Comparison of ENCODE assay signal across 8 mouse cellular contexts in the genomic region with DNA sequence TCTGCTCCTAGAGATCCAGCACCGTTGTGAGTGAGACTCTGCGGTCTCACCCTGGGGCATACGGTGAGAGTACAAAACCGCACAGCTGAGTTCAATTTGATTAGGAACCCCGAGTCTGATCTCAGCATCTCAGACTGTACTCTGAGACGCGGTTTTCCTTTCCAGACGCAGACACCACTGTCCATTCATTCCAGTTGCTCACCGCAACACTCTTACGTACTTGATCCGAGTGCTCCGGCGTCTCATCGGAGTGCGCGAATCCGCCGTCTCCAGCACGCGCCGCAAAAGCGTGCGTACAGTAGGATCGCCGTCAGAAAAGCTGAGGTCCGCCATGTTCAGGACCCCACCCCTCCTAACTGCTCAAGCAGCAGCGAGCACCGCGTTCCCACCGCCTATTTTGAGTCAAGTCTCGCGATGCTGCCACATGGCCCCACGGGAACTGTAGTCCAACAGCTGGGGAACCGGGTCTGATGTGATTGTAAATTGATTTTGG. TPM values are rescaled to one million over a fixed set of nuclear protein-coding genes. Genes with fewer than 3 reads are reported as not detected.
DNase-seq lines count a peak whose midpoint lies in the region; ATAC-seq and TF ChIP-seq lines count a peak whose summit lies in the region.

No protein-coding gene starts in this region.

- H3K36me3 ChIP-seq in embryonic facial prominence, embryonic 14.5 days (ENCODE audit: control insufficient read depth, insufficient read depth, low read length) = peaks cover 30% of the 10 kb centered on the region
- H3K36me3 ChIP-seq in limb, embryonic 14.5 days (ENCODE audit: control insufficient read depth, insufficient read depth, low read length) = peaks cover 26% of the 10 kb centered on the region
- peaks cover 10% of the 10 kb centered on the region for H3K36me3 ChIP-seq in midbrain, embryonic 16.5 days (ENCODE audit: control insufficient read depth, insufficient read depth, low read length)

- H3K4me2 ChIP-seq in embryonic facial prominence, embryonic 14.5 days (ENCODE audit: low read depth, low read length) = peak overlapping the region; percentile 77
- H3K4me2 ChIP-seq in limb, embryonic 14.5 days (replicated peaks; ENCODE audit: low read depth, low read length, severe bottlenecking) = peak overlapping the region; percentile 69
- peak overlapping the region; percentile 83 for H3K4me2 ChIP-seq in midbrain, embryonic 16.5 days (ENCODE audit: low read length)

- H3K9me3 ChIP-seq in embryonic facial prominence, embryonic 14.5 days (ENCODE audit: control insufficient read depth, low read length) = no peaks in the 10 kb centered on the region
- no peaks in the 10 kb centered on the region for H3K9me3 ChIP-seq in limb, embryonic 14.5 days (ENCODE audit: control insufficient read depth, low read length)
- H3K9me3 ChIP-seq in midbrain, embryonic 16.5 days (replicated peaks; ENCODE audit: control insufficient read depth, low read length, poor library complexity, severe bottlenecking) = no peaks in the 10 kb centered on the region

- H3K27me3 ChIP-seq in embryonic facial prominence, embryonic 14.5 days (replicated peaks; ENCODE audit: control insufficient read depth, insufficient read depth, low read length) = no peaks in the 10 kb centered on the region
- H3K27me3 ChIP-seq in limb, embryonic 14.5 days (ENCODE audit: control insufficient read depth, insufficient read depth, low read length) = no peaks in the 10 kb centered on the region
- no peaks in the 10 kb centered on the region for H3K27me3 ChIP-seq in midbrain, embryonic 16.5 days (ENCODE audit: control insufficient read depth, insufficient read depth, low read depth, low read length)

- DNase-seq in B cell, adult 2 months = peak; percentile 87 to 88
- DNase-seq in embryonic facial prominence, embryonic 14.5 days (ENCODE audit: low spot score) = peak; percentile 98
- DNase-seq in heart, adult 8-10 months (ENCODE audit: low spot score) = peak; percentile 91
- DNase-seq in kidney, adult 8-10 months = peak; percentile 84 to 87
- DNase-seq in limb, embryonic 14.5 days (ENCODE audit: low spot score) = peak; percentile 97
- DNase-seq in spleen, postnatal 10 days (ENCODE audit: low spot score in 2 of 2) = peak; percentile 84 to 93

- H3K9ac ChIP-seq in embryonic facial prominence, embryonic 14.5 days (ENCODE audit: low read depth, low read length) = peak overlapping the region; percentile 76
- peak overlapping the region; percentile 71 for H3K9ac ChIP-seq in limb, embryonic 14.5 days (ENCODE audit: low read depth, low read length, severe bottlenecking)
- peak overlapping the region; percentile 81 for H3K9ac ChIP-seq in midbrain, embryonic 16.5 days (ENCODE audit: low read depth, low read length)

- TF ChIP-seq POLR2A in bone marrow, adult 2 months (IDR thresholded peaks at IDR 0.05; ENCODE audit: borderline replicate concordance, control insufficient read depth, low read depth, low read length) = peak; percentile 93
- TF ChIP-seq POLR2A in limb, embryonic 14.5 days (IDR thresholded peaks at IDR 0.05; ENCODE audit: borderline replicate concordance, extremely low read depth, insufficient read depth, insufficient read length) = peak; percentile 97; the same call in 1 of the 2 replicates

- H3K4me1 ChIP-seq in bone marrow, adult 2 months (ENCODE audit: control insufficient read depth, insufficient read depth, low read length) = peaks cover 1% of the 10 kb centered on the region; the same call in 1 of the 2 replicates
- H3K4me1 ChIP-seq in embryonic facial prominence, embryonic 14.5 days (ENCODE audit: control insufficient read depth, insufficient read depth, low read length) = peaks cover 13% of the 10 kb centered on the region
- H3K4me1 ChIP-seq in limb, embryonic 14.5 days (ENCODE audit: control insufficient read depth, insufficient read depth, low read length) = peaks cover 13% of the 10 kb centered on the region
- H3K4me1 ChIP-seq in midbrain, embryonic 16.5 days (ENCODE audit: control insufficient read depth, insufficient read depth, low read length) = peaks cover 21% of the 10 kb centered on the region

- under 1% methylated on average over 34 of the region's 34 CpGs for WGBS in bone marrow, adult 2 months
- under 1% methylated on average over 34 of the region's 34 CpGs for WGBS in embryonic facial prominence, embryonic 14.5 days
- under 1% methylated on average over 34 of the region's 34 CpGs for WGBS in limb, embryonic 14.5 days
- under 1% methylated on average over 34 of the region's 34 CpGs for WGBS in midbrain, embryonic 16.5 days

- H3K27ac ChIP-seq in bone marrow, adult 2 months (ENCODE audit: control insufficient read depth, insufficient read depth, low read depth, low read length, poor library complexity) = peak overlapping the region; percentile 65
- peak overlapping the region; percentile 49 for H3K27ac ChIP-seq in embryonic facial prominence, embryonic 14.5 days (replicated peaks; ENCODE audit: low read depth, low read length)
- peak overlapping the region; percentile 66 for H3K27ac ChIP-seq in limb, embryonic 14.5 days (replicated peaks; ENCODE audit: low read depth, low read length)
- H3K27ac ChIP-seq in midbrain, embryonic 16.5 days (ENCODE audit: low read length) = peak overlapping the region; percentile 82

- TF ChIP-seq CTCF in bone marrow, adult 2 months (IDR thresholded peaks at IDR 0.05; ENCODE audit: control insufficient read depth, insufficient read depth, low read length) = no peak

- peak; percentile 88 for ATAC-seq in embryonic facial prominence, embryonic 14.5 days (ENCODE audit: low read depth)
- ATAC-seq in limb, embryonic 14.5 days (ENCODE audit: low FRiP score, low read depth) = peak; percentile 85
- peak; percentile 86 for ATAC-seq in midbrain, embryonic 16.5 days

- peak overlapping the region; percentile 98 for H3K4me3 ChIP-seq in bone marrow, adult 2 months (replicated peaks; ENCODE audit: control insufficient read depth, low read depth, low read length)
- H3K4me3 ChIP-seq in embryonic facial prominence, embryonic 14.5 days (ENCODE audit: low read depth, low read length) = peak overlapping the region; percentile 55
- peak overlapping the region; percentile 70 for H3K4me3 ChIP-seq in limb, embryonic 14.5 days (replicated peaks; ENCODE audit: low read length)
- peak overlapping the region; percentile 77 for H3K4me3 ChIP-seq in midbrain, embryonic 16.5 days (ENCODE audit: low read depth, low read length)

RNA-seq across cellular contexts. Expression of a gene that starts 1.4 kb away (rescaled TPM):
- polyA plus RNA-seq in bone marrow, adult 2 months (2011; ENCODE audit: insufficient read depth, insufficient read length, low replicate concordance, missing spikeins) = 30.3 and 73.2 TPM in 2 replicates
- polyA plus RNA-seq in embryonic facial prominence, embryonic 14.5 days (2014; fragmentation: Nextera tagmentation; extraction: Ambion mirVana) = 35.0 and 35.8 TPM in 2 replicates
- 1 to 10 TPM; 2.0 to 2.6 (median 2.5) TPM for total RNA-seq in heart, adult 8-10 months (2022)
- 92.2 and 98.0 TPM in 2 replicates for polyA plus RNA-seq in limb, embryonic 14.5 days (2012; rRNA removed)
- polyA plus RNA-seq in limb, embryonic 14.5 days (2014; fragmentation: Nextera tagmentation; extraction: Ambion mirVana) = 41.5 and 45.7 TPM in 2 replicates
- 45.9 and 59.5 TPM in 2 replicates for polyA plus RNA-seq in midbrain, embryonic 16.5 days (2015; fragmentation: Nextera tagmentation; extraction: Ambion mirVana)

RNA-seq across cellular contexts. Expression of a gene that starts 3.2 kb away (rescaled TPM):
- 9.8 and 12.6 TPM in 2 replicates for polyA plus RNA-seq in bone marrow, adult 2 months (2011; ENCODE audit: insufficient read depth, insufficient read length, low replicate concordance, missing spikeins)
- polyA plus RNA-seq in embryonic facial prominence, embryonic 14.5 days (2014; fragmentation: Nextera tagmentation; extraction: Ambion mirVana) = 59.6 and 61.8 TPM in 2 replicates
- 10 to 100 TPM; 26.4 to 30.7 (median 28.0) TPM for total RNA-seq in heart, adult 8-10 months (2022)
- 70.7 and 83.1 TPM in 2 replicates for polyA plus RNA-seq in limb, embryonic 14.5 days (2012; rRNA removed)
- polyA plus RNA-seq in limb, embryonic 14.5 days (2014; fragmentation: Nextera tagmentation; extraction: Ambion mirVana) = 62.5 and 68.4 TPM in 2 replicates
- polyA plus RNA-seq in midbrain, embryonic 16.5 days (2015; fragmentation: Nextera tagmentation; extraction: Ambion mirVana) = 50.6 and 53.4 TPM in 2 replicates

RNA-seq across cellular contexts. Expression of a gene that starts 8.7 kb away (rescaled TPM):
- 35.2 and 54.8 TPM in 2 replicates for polyA plus RNA-seq in bone marrow, adult 2 months (2011; ENCODE audit: insufficient read depth, insufficient read length, low replicate concordance, missing spikeins)
- 223 and 258 TPM in 2 replicates for polyA plus RNA-seq in embryonic facial prominence, embryonic 14.5 days (2014; fragmentation: Nextera tagmentation; extraction: Ambion mirVana)
- total RNA-seq in heart, adult 8-10 months (2022) = 10 to 100 TPM; 16.4 to 44.3 (median 30.6) TPM
- 239 and 249 TPM in 2 replicates for polyA plus RNA-seq in limb, embryonic 14.5 days (2012; rRNA removed)
- 259 and 271 TPM in 2 replicates for polyA plus RNA-seq in limb, embryonic 14.5 days (2014; fragmentation: Nextera tagmentation; extraction: Ambion mirVana)
- polyA plus RNA-seq in midbrain, embryonic 16.5 days (2015; fragmentation: Nextera tagmentation; extraction: Ambion mirVana) = 146 and 153 TPM in 2 replicates

RNA-seq across cellular contexts. Expression of a gene that starts 24.2 kb away (rescaled TPM):
- polyA plus RNA-seq in bone marrow, adult 2 months (2011; ENCODE audit: insufficient read depth, insufficient read length, low replicate concordance, missing spikeins) = 3.6 TPM in 1 of 2 replicates, not detected in the other
- 0.52 and 3.4 TPM in 2 replicates for polyA plus RNA-seq in embryonic facial prominence, embryonic 14.5 days (2014; fragmentation: Nextera tagmentation; extraction: Ambion mirVana)
- total RNA-seq in heart, adult 8-10 months (2022) = not detected
- 0.06 and 0.19 TPM in 2 replicates for polyA plus RNA-seq in limb, embryonic 14.5 days (2012; rRNA removed)
- 0.18 and 0.62 TPM in 2 replicates for polyA plus RNA-seq in limb, embryonic 14.5 days (2014; fragmentation: Nextera tagmentation; extraction: Ambion mirVana)
- polyA plus RNA-seq in midbrain, embryonic 16.5 days (2015; fragmentation: Nextera tagmentation; extraction: Ambion mirVana) = 0.77 and 0.93 TPM in 2 replicates

RNA-seq across cellular contexts. Expression of a gene that starts 24.5 kb away (rescaled TPM):
- 90.8 and 98.0 TPM in 2 replicates for polyA plus RNA-seq in bone marrow, adult 2 months (2011; ENCODE audit: insufficient read depth, insufficient read length, low replicate concordance, missing spikeins)
- polyA plus RNA-seq in embryonic facial prominence, embryonic 14.5 days (2014; fragmentation: Nextera tagmentation; extraction: Ambion mirVana) = 10.8 and 11.2 TPM in 2 replicates
- total RNA-seq in heart, adult 8-10 months (2022) = 10 to 100 TPM; 17.4 to 20.0 (median 18.7) TPM
- polyA plus RNA-seq in limb, embryonic 14.5 days (2012; rRNA removed) = 31.3 and 37.4 TPM in 2 replicates
- polyA plus RNA-seq in limb, embryonic 14.5 days (2014; fragmentation: Nextera tagmentation; extraction: Ambion mirVana) = 12.2 and 15.0 TPM in 2 replicates
- polyA plus RNA-seq in midbrain, embryonic 16.5 days (2015; fragmentation: Nextera tagmentation; extraction: Ambion mirVana) = 9.6 and 12.6 TPM in 2 replicates

Comparison
In these comparisons a context has a peak if more than half of its experiments do, and no peak if none do; other contexts are left out.
1. Peak in every context shown above with its lines: DNase-seq, ATAC-seq, H3K4me3 ChIP-seq and H3K27ac ChIP-seq.